8 mouse cellular contexts compared by ENCODE assay signal in the genomic region with DNA sequence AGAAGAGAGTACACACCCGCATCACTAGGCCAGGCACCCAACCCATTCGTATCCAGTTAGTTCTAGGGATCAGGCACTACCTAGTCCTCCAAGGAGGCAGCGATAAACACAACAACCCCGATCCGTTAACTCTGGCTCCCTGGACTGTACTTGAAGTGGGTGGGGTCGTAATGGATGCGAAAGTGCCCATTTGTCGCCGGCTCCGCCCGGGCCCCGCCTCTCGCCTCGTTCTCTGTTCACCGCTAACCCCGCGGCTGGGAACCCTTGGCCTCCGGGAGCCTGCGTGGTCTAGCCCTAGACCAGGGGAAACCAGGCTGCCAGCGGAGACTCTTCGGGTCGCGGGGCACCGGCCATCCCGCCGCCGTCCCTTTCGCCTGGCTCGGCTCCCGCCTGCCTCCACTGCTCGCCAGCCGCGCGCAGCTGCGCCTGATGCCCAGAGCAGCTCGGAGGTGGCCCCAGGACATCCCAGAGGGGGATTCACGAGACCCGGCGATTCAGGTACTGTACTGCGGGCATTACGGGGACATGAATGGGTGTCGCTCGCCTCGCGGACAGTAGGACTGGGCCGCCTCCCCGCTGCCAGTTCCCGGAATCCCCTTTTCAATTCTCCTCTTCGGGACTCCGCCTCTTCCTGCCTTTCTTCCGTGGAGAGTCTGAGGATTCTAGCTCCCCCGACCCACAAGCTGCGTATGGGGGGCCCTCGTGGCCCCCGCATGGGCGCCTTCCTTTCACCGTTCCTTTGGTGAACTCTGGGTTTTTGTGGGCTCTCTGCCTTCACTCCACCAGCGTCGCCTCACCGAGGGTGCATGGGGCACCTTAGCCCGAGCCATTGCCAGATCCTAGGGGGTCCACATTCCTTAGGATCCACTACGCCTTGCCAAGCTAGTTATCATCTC. TPM values are rescaled to one million over a fixed set of nuclear protein-coding genes. Genes with fewer than 3 reads are reported as not detected.
DNase-seq lines count a peak whose midpoint lies in the region; ATAC-seq and TF ChIP-seq lines count a peak whose summit lies in the region.

A gene (plus strand): TSS at position 207 of the 896 bp plus-strand sequence.

- no peaks in the 10 kb centered on the region for H3K36me3 ChIP-seq in ES-Bruce4 (ENCODE audit: control insufficient read depth, insufficient read depth, low read length, poor library complexity, severe bottlenecking)
- no peaks in the 10 kb centered on the region for H3K36me3 ChIP-seq in forebrain, embryonic 15.5 days

- intact Hi-C loops in heart, postnatal 14 days (cut with DNase I) = loop anchor here (10.0 kb wide), 1 partner anchor 272 kb away; a partner anchor contains a TSS

- no peak for TF ChIP-seq CTCF in ES-Bruce4 (IDR thresholded peaks at IDR 0.05; ENCODE audit: low read depth, low read length)
- no peak for TF ChIP-seq CTCF in lung, adult 2 months (IDR thresholded peaks at IDR 0.05; ENCODE audit: insufficient read depth, low read length)

- H3K9ac ChIP-seq in ES-Bruce4 (ENCODE audit: low read depth, poor library complexity, severe bottlenecking) = peak within 1 kb of the TSS; percentile 79
- H3K9ac ChIP-seq in forebrain, embryonic 15.5 days (replicated peaks) = peak within 1 kb of the TSS; percentile 90

- H3K27ac ChIP-seq in ES-Bruce4 (ENCODE audit: insufficient read depth, low read length) = no peak within 1 kb of the TSS
- H3K27ac ChIP-seq in forebrain, embryonic 15.5 days (replicated peaks) = peak within 1 kb of the TSS; percentile 95

- ATAC-seq in cerebellum, adult (ENCODE audit: insufficient number of reproducible peaks, low FRiP score, low TSS enrichment) = peak; percentile 90
- peak; percentile 92 for ATAC-seq in forebrain, embryonic 15.5 days (replicated peaks)
- ATAC-seq in neutrophil, adult 5-6 weeks (ENCODE audit: extremely low read depth, insufficient number of reproducible peaks, low FRiP score, poor library complexity, severe bottlenecking) = peak; percentile 79

- no peaks in the 10 kb centered on the region for H3K9me3 ChIP-seq in ES-Bruce4 (replicated peaks; ENCODE audit: control insufficient read depth, insufficient read depth, low read length, poor library complexity, severe bottlenecking)
- no peaks in the 10 kb centered on the region for H3K9me3 ChIP-seq in forebrain, embryonic 15.5 days

- no peak for TF ChIP-seq EP300 in ES-Bruce4 (IDR thresholded peaks at IDR 0.05; ENCODE audit: insufficient read depth, low read depth, low read length)

- peak; percentile 84 to 85 for DNase-seq in heart, postnatal 14 days
- DNase-seq in layer of hippocampus, adult 18-20 months (ENCODE audit: low spot score in 2 of 2) = peak; percentile 67 to 79
- peak; percentile 84 for DNase-seq in lung, adult 2 months
- DNase-seq in thymus, adult 18-20 months = peak; percentile 62 to 72

- under 1% methylated on average over 60 of the region's 62 CpGs for WGBS in forebrain, embryonic 15.5 days
- under 1% methylated on average over 62 of the region's 62 CpGs for whole genome bisulfite sequencing in lung, adult 2 months

- peak within 1 kb of the TSS; percentile 69 for H3K4me2 ChIP-seq in forebrain, embryonic 15.5 days (replicated peaks)

- TF ChIP-seq POLR2A in ES-Bruce4 (IDR thresholded peaks at IDR 0.05; ENCODE audit: insufficient read depth, low read length) = no peak
- TF ChIP-seq POLR2A in lung, adult 2 months (IDR thresholded peaks at IDR 0.05; ENCODE audit: borderline replicate concordance, extremely low read depth, low read depth, low read length) = peak; percentile 63; the same call in 1 of the 2 replicates

- no peaks in the 10 kb centered on the region for H3K27me3 ChIP-seq in ES-Bruce4 (ENCODE audit: control insufficient read depth, insufficient read depth, low read length, poor library complexity, severe bottlenecking)
- H3K27me3 ChIP-seq in forebrain, embryonic 15.5 days = no peaks in the 10 kb centered on the region

- peaks cover 2% of the 10 kb centered on the region for H3K4me1 ChIP-seq in ES-Bruce4 (ENCODE audit: control insufficient read depth, insufficient read depth, low read length)
- peaks cover 20% of the 10 kb centered on the region for H3K4me1 ChIP-seq in forebrain, embryonic 15.5 days
- peaks cover 13% of the 10 kb centered on the region for H3K4me1 ChIP-seq in lung, adult 2 months (ENCODE audit: control insufficient read depth, insufficient read depth, low read length)

- H3K4me3 ChIP-seq in ES-Bruce4 (ENCODE audit: low read depth, low read length) = peak within 1 kb of the TSS; percentile 80
- peak within 1 kb of the TSS; percentile 89 for H3K4me3 ChIP-seq in forebrain, embryonic 15.5 days
- peak within 1 kb of the TSS; percentile 80 for H3K4me3 ChIP-seq in lung, adult 2 months (replicated peaks; ENCODE audit: extremely low read depth, low read depth, low read length)

RNA-seq across cellular contexts. Expression of the gene that starts here (rescaled TPM):
- polyA plus RNA-seq in ES-Bruce4 (2011; ENCODE audit: insufficient read depth, insufficient read length, low read depth, missing spikeins) = 13.4 and 19.6 TPM in 2 replicates
- 41.6 and 42.3 TPM in 2 replicates for polyA plus RNA-seq in forebrain, embryonic 15.5 days (2015; fragmentation: Nextera tagmentation; extraction: Ambion mirVana)
- total RNA-seq in heart, postnatal 14 days (2021) = 10 to 100 TPM; 32.9 to 33.2 TPM
- 10 to 100 TPM; 22.8 to 25.9 TPM for total RNA-seq in layer of hippocampus, adult 18-20 months (2021)
- polyA plus RNA-seq in lung, adult 2 months (2012; rRNA removed) = 91.2 and 96.3 TPM in 2 replicates
- 93.4 and 107 TPM in 2 replicates for total RNA-seq in neutrophil, adult 5-6 weeks (2017)
